ENCODE assay signal across 16 mouse cellular contexts in genomic region chr17:15025513-15025912, GRCm38 (mm10). TPM values are rescaled to one million over a fixed set of nuclear protein-coding genes. Genes with fewer than 3 reads are reported as not detected.
A peak's percentile ranks its signal among the peaks of the same experiment; 100 is the strongest.
DNase-seq lines count a peak whose midpoint lies in the region; ATAC-seq and TF ChIP-seq lines count a peak whose summit lies in the region.
"Not testable (repeated sequence)": the region's sequence is repeated elsewhere in the genome, so short reads cannot be mapped to it uniquely, and the experiment has no call there.
"Had no signal": no experiment of that assay in that cellular context is flagged by ENCODE, and none has a peak within 500 bp of the region (broad histone marks: within the 10 kb centered on the region; RNA-seq: fewer than 3 reads in every experiment).

No protein-coding gene starts in this region.

- not testable (repeated sequence) for H3K4me1 ChIP-seq in G1E (ENCODE audit: insufficient read depth, low read depth, low read length); liver, embryonic 12.5 days; liver, embryonic 16.5 days (ENCODE audit: control insufficient read depth, low read depth, low read length)

- H3K27me3 ChIP-seq in G1E (ENCODE audit: insufficient read depth, low read length); liver, embryonic 12.5 days (replicated peaks); liver, embryonic 16.5 days (ENCODE audit: control insufficient read depth, insufficient read depth, low read depth, low read length): not testable (repeated sequence)

- not testable (repeated sequence) for H3K36me3 ChIP-seq in G1E (replicated peaks); liver, embryonic 12.5 days; liver, embryonic 16.5 days (ENCODE audit: control insufficient read depth, insufficient read depth)

- not testable (repeated sequence) for H3K27ac ChIP-seq in liver, embryonic 12.5 days; liver, embryonic 16.5 days (ENCODE audit: low read length)

- ATAC-seq in G1E (ENCODE audit: extremely low read depth, insufficient number of reproducible peaks, low FRiP score, poor library complexity, severe bottlenecking) = 0 out of 2 replicates have a peak, but pooled peaks have one; percentile 11
- peak; percentile 58; the same call in 1 of the 2 replicates for ATAC-seq in erythroid progenitor cell, adult 5-6 weeks (replicated peaks; ENCODE audit: low FRiP score, poor library complexity, severe bottlenecking)
- peak; percentile 31; the same call in 1 of the 2 replicates for ATAC-seq in liver, embryonic 12.5 days
- ATAC-seq in liver, embryonic 16.5 days (ENCODE audit: low read depth) = 0 out of 2 replicates have a peak, but pooled peaks have one; percentile 9
- ATAC-seq in megakaryocyte-erythroid progenitor cell, adult 5-6 weeks (replicated peaks; ENCODE audit: low FRiP score, low TSS enrichment, poor library complexity, severe bottlenecking) = peak; percentile 50

- H3K4me3 ChIP-seq in G1E (ENCODE audit: low read depth, low read length); liver, embryonic 12.5 days; liver, embryonic 16.5 days (ENCODE audit: low read depth, low read length): not testable (repeated sequence)

- not testable (repeated sequence) for H3K9me3 ChIP-seq in G1E (replicated peaks); liver, embryonic 12.5 days (replicated peaks); liver, embryonic 16.5 days (replicated peaks; ENCODE audit: control insufficient read depth, low read length)

- not testable (repeated sequence) for TF ChIP-seq CTCF in G1E (IDR thresholded peaks at IDR 0.05; ENCODE audit: low read depth, low read length)

- DNase-seq in G1E (ENCODE audit: low spot score) = not testable (repeated sequence)

- H3K9ac ChIP-seq in liver, embryonic 12.5 days; liver, embryonic 16.5 days (ENCODE audit: low read depth, low read length): not testable (repeated sequence)

- H3K4me2 ChIP-seq in liver, embryonic 12.5 days; liver, embryonic 16.5 days (ENCODE audit: low read depth, low read length): not testable (repeated sequence)

- WGBS in liver, embryonic 12.5 days (ENCODE audit: insufficient replicate concordance) = no CpG with 5 or more reads among the region's 6 CpGs
- no CpG with 5 or more reads among the region's 6 CpGs for whole genome bisulfite sequencing in liver, embryonic 16.5 days (ENCODE audit: insufficient replicate concordance)

RNA-seq across cellular contexts. Expression of gene Ermard, which starts 15.5 kb away (rescaled TPM):
- total RNA-seq in G1E (2014; fragmentation: Nextera tagmentation) = 265 and 268 TPM in 2 replicates
- total RNA-seq in G1E (2017) = 133 and 138 TPM in 2 replicates
- 1.3 and 2.2 TPM in 2 replicates for polyA plus RNA-seq in G1E (2012)
- 90.5 and 91.5 TPM in 2 replicates for total RNA-seq in erythroid progenitor cell, adult 5-6 weeks (2015; ENCODE audit: low replicate concordance)
- 43.6 and 72.8 TPM in 2 replicates for total RNA-seq in erythroid progenitor cell, adult 5-6 weeks (2017; ENCODE audit: low replicate concordance)
- polyA plus RNA-seq in liver, embryonic 12.5 days (2016; fragmentation: Nextera tagmentation; extraction: Ambion mirVana) = 48.1 and 48.2 TPM in 2 replicates
- 26.8 and 27.5 TPM in 2 replicates for polyA plus RNA-seq in liver, embryonic 16.5 days (2015; fragmentation: Nextera tagmentation; extraction: Ambion mirVana)
- 96.5 and 117 TPM in 2 replicates for total RNA-seq in megakaryocyte-erythroid progenitor cell, adult 5-6 weeks (2014; fragmentation: Nextera tagmentation)
- total RNA-seq in megakaryocyte-erythroid progenitor cell, adult 5-6 weeks (2017) = 26.7 and 35.7 TPM in 2 replicates

RNA-seq across cellular contexts. Expression of gene Gm3435, which starts 15.5 kb away (rescaled TPM):
- total RNA-seq in G1E (2014; fragmentation: Nextera tagmentation) (10.3 and 12.2 TPM in 2 replicates), G1E (2017) (13.9 and 15.1 TPM in 2 replicates)
- polyA plus RNA-seq in G1E (2012) = 0.41 and 1.3 TPM in 2 replicates
- total RNA-seq in erythroid progenitor cell, adult 5-6 weeks (2015; ENCODE audit: low replicate concordance) = 5.4 TPM in 1 of 2 replicates, not detected in the other
- 0.26 and 5.4 TPM in 2 replicates for total RNA-seq in erythroid progenitor cell, adult 5-6 weeks (2017; ENCODE audit: low replicate concordance)
- 4.2 and 4.9 TPM in 2 replicates for polyA plus RNA-seq in liver, embryonic 12.5 days (2016; fragmentation: Nextera tagmentation; extraction: Ambion mirVana)
- 3.4 and 3.6 TPM in 2 replicates for polyA plus RNA-seq in liver, embryonic 16.5 days (2015; fragmentation: Nextera tagmentation; extraction: Ambion mirVana)
- 1.1 and 14.5 TPM in 2 replicates for total RNA-seq in megakaryocyte-erythroid progenitor cell, adult 5-6 weeks (2014; fragmentation: Nextera tagmentation)
- 5.1 and 7.2 TPM in 2 replicates for total RNA-seq in megakaryocyte-erythroid progenitor cell, adult 5-6 weeks (2017)
- polyA plus RNA-seq: adrenal gland, adult 2 months had no signal

RNA-seq across cellular contexts. Expression of gene Tcte3, which starts 15.8 kb away (rescaled TPM):
- total RNA-seq in G1E (2014; fragmentation: Nextera tagmentation) (not detected in 2 replicates), G1E (2017) (1.7 and 4.2 TPM in 2 replicates)
- 0.62 and 5.1 TPM in 2 replicates for polyA plus RNA-seq in G1E (2012)
- 14.8 TPM in 1 of 2 replicates, not detected in the other for total RNA-seq in erythroid progenitor cell, adult 5-6 weeks (2015; ENCODE audit: low replicate concordance)
- total RNA-seq in erythroid progenitor cell, adult 5-6 weeks (2017; ENCODE audit: low replicate concordance) = 4.1 TPM in 1 of 2 replicates, not detected in the other
- 3.1 and 3.5 TPM in 2 replicates for polyA plus RNA-seq in liver, embryonic 12.5 days (2016; fragmentation: Nextera tagmentation; extraction: Ambion mirVana)
- polyA plus RNA-seq in liver, embryonic 16.5 days (2015; fragmentation: Nextera tagmentation; extraction: Ambion mirVana) = 1.5 and 4.6 TPM in 2 replicates
- 6.5 and 7.7 TPM in 2 replicates for total RNA-seq in megakaryocyte-erythroid progenitor cell, adult 5-6 weeks (2014; fragmentation: Nextera tagmentation)
- 3.3 TPM in 1 of 2 replicates, not detected in the other for total RNA-seq in megakaryocyte-erythroid progenitor cell, adult 5-6 weeks (2017)
- polyA plus RNA-seq: adrenal gland, adult 2 months; embryonic facial prominence, embryonic 13.5 days; embryonic facial prominence, embryonic 15.5 days; forebrain, embryonic 16.5 days had no signal

RNA-seq across cellular contexts. Expression of gene Gm3448, which starts 15.8 kb away (rescaled TPM):
- total RNA-seq in G1E (2014; fragmentation: Nextera tagmentation) = 49.1 and 59.8 TPM in 2 replicates
- 24.9 and 31.0 TPM in 2 replicates for total RNA-seq in G1E (2017)
- polyA plus RNA-seq in G1E (2012) = 2.3 and 2.7 TPM in 2 replicates
- 2.2 and 2.9 TPM in 2 replicates for total RNA-seq in erythroid progenitor cell, adult 5-6 weeks (2015; ENCODE audit: low replicate concordance)
- 2.8 and 11.4 TPM in 2 replicates for total RNA-seq in erythroid progenitor cell, adult 5-6 weeks (2017; ENCODE audit: low replicate concordance)
- 4.1 and 5.0 TPM in 2 replicates for polyA plus RNA-seq in liver, embryonic 12.5 days (2016; fragmentation: Nextera tagmentation; extraction: Ambion mirVana)
- polyA plus RNA-seq in liver, embryonic 16.5 days (2015; fragmentation: Nextera tagmentation; extraction: Ambion mirVana) = 1.7 and 2.7 TPM in 2 replicates
- 4.2 and 7.4 TPM in 2 replicates for total RNA-seq in megakaryocyte-erythroid progenitor cell, adult 5-6 weeks (2014; fragmentation: Nextera tagmentation)
- total RNA-seq in megakaryocyte-erythroid progenitor cell, adult 5-6 weeks (2017) = 10.1 and 11.8 TPM in 2 replicates

RNA-seq across cellular contexts. Expression of gene Gm3417, which starts 46.9 kb away (rescaled TPM):
- total RNA-seq in G1E (2014; fragmentation: Nextera tagmentation) = 2.5 and 12.2 TPM in 2 replicates
- 0.27 and 2.4 TPM in 2 replicates for total RNA-seq in G1E (2017)
- 7.0 and 9.5 TPM in 2 replicates for polyA plus RNA-seq in G1E (2012)
- not detected in 2 replicates for total RNA-seq in erythroid progenitor cell, adult 5-6 weeks (2015; ENCODE audit: low replicate concordance)
- total RNA-seq in erythroid progenitor cell, adult 5-6 weeks (2017; ENCODE audit: low replicate concordance) = not detected in 2 replicates
- polyA plus RNA-seq in liver, embryonic 12.5 days (2016; fragmentation: Nextera tagmentation; extraction: Ambion mirVana) = 0.97 and 2.9 TPM in 2 replicates
- polyA plus RNA-seq in liver, embryonic 16.5 days (2015; fragmentation: Nextera tagmentation; extraction: Ambion mirVana) = 0.14 and 0.74 TPM in 2 replicates
- 0.96 and 11.1 TPM in 2 replicates for total RNA-seq in megakaryocyte-erythroid progenitor cell, adult 5-6 weeks (2014; fragmentation: Nextera tagmentation)
- total RNA-seq in megakaryocyte-erythroid progenitor cell, adult 5-6 weeks (2017) = 6.2 TPM in 1 of 2 replicates, not detected in the other
- total RNA-seq: adrenal gland, adult 2 months; adrenal gland, postnatal 10 days; adrenal gland, postnatal 25 days; adrenal gland, postnatal 4 days; common myeloid progenitor, adult 5-6 weeks had no signal
- polyA plus RNA-seq: brain, embryonic 14.5 days; CD4-positive, CD25-positive, alpha-beta regulatory T cell, adult 4 months; embryonic facial prominence, embryonic 11.5 days; embryonic facial prominence, embryonic 13.5 days had no signal
